Mouse (Mus musculus) myocyte (in vitro differentiated cells): ENCODE measurements around the gene Abhd17b.

ENCODE experiments used
- CEBPB ChIP-seq: IDR thresholded peaks from 2 replicates; pipeline ENCODE4 v1.6.1; 2011; ENCODE audit warnings: mild to moderate bottlenecking, moderate library complexity; ENCODE audit not compliant: poor library complexity, insufficient read depth, severe bottlenecking
- E2F4 ChIP-seq: IDR thresholded peaks from one replicate; pipeline ENCODE4 v1.6.1; 2011; ENCODE audit warnings: mild to moderate bottlenecking, control low read depth, moderate library complexity; ENCODE audit not compliant: insufficient read depth
- MAX ChIP-seq: IDR thresholded peaks from one replicate; pipeline ENCODE4 v1.6.1; 2011; ENCODE audit warnings: low read depth, mild to moderate bottlenecking, control low read depth
- MYOD1 ChIP-seq, 3 experiments: IDR thresholded peaks; one replicate each; pipeline ENCODE4 v1.6.1; 2011; ENCODE audit warnings: control low read depth in 2 of 3, low read depth in 2 of 3, mild to moderate bottlenecking in 2 of 3, moderate library complexity in 1 of 3; ENCODE audit not compliant: insufficient read length in 2 of 3, control insufficient read depth in 1 of 3
- MYOG ChIP-seq, 3 experiments: IDR thresholded peaks; one replicate each; pipeline ENCODE4 v1.6.1; 2011; ENCODE audit warnings: control low read depth in 2 of 3, low read depth in 2 of 3, mild to moderate bottlenecking in 2 of 3; ENCODE audit not compliant: insufficient read length in 2 of 3, control insufficient read depth in 1 of 3, insufficient read depth in 1 of 3
- POLR2A ChIP-seq: IDR thresholded peaks from one replicate; pipeline ENCODE4 v1.6.1; 2011; ENCODE audit warnings: low read depth, mild to moderate bottlenecking, control low read depth, moderate library complexity; ENCODE audit not compliant: insufficient read length
- POLR2AphosphoS2 ChIP-seq: IDR thresholded peaks from one replicate; pipeline ENCODE4 v1.6.1; 2011; ENCODE audit warnings: low read depth, control low read depth; ENCODE audit not compliant: insufficient read length
- REST ChIP-seq: IDR thresholded peaks from one replicate; pipeline ENCODE4 v1.6.1; 2011; ENCODE audit warnings: mild to moderate bottlenecking, control low read depth, moderate library complexity; ENCODE audit not compliant: insufficient read depth, insufficient read length
- SRF ChIP-seq: IDR thresholded peaks from one replicate; pipeline ENCODE4 v1.6.1; 2011; ENCODE audit warnings: low read depth; ENCODE audit not compliant: control insufficient read depth, insufficient read length
- TCF12 ChIP-seq: IDR thresholded peaks from one replicate; pipeline ENCODE4 v1.6.1; 2011; ENCODE audit warnings: mild to moderate bottlenecking, control low read depth; ENCODE audit not compliant: poor library complexity, insufficient read depth, severe bottlenecking
- TCF3 ChIP-seq: IDR thresholded peaks from one replicate; pipeline ENCODE4 v1.6.1; 2011; ENCODE audit warnings: low read depth, control low read depth; ENCODE audit not compliant: insufficient read length
- USF1 ChIP-seq: IDR thresholded peaks from one replicate; pipeline ENCODE4 v1.6.1; 2011; ENCODE audit warnings: low read depth, mild to moderate bottlenecking, control low read depth, moderate library complexity

- no peak for TF ChIP-seq POLR2A
- TF ChIP-seq POLR2AphosphoS2, result no peak
- TF ChIP-seq MYOG (IDR thresholded peaks at IDR 0.05; ENCODE audit: control insufficient read depth in 1 of 3, insufficient read depth in 1 of 3, insufficient read length in 2 of 3, low read depth in 2 of 3), result no peak
- no peak for TF ChIP-seq USF1
- TF ChIP-seq REST, result no peak
- TF ChIP-seq MAX, result no peak
- TF ChIP-seq TCF12, result no peak
- TF ChIP-seq CEBPB, result no peak
- TF ChIP-seq MYOD1 (IDR thresholded peaks at IDR 0.05; ENCODE audit: control insufficient read depth in 1 of 3, insufficient read length in 2 of 3, low read depth in 2 of 3), result no peak
- no peak for TF ChIP-seq SRF
- TF ChIP-seq TCF3, result no peak
- no peak for TF ChIP-seq E2F4
Observed at GRCm38 (mm10) chr19:21605294-21605693, 47.7 kb upstream of the Abhd17b start.
